Mouse (Mus musculus) heart, adult 2 months (tissue): ENCODE measurements around the gene Mgat4c. TPM values are rescaled to one million over a fixed set of nuclear protein-coding genes. Genes with fewer than 3 reads are reported as not detected.

Experiments
- DNase-seq, 2 experiments: peaks; one replicate each; pipeline ENCODE4 v3.0.0; 2021
- H3K27ac ChIP-seq: fragments of 200-600 bp; 2 replicates; pipeline ENCODE4 v1.8.1; 2022
- H3K27me3 ChIP-seq: fragments of 200-500 bp; 2 replicates; pipeline ENCODE4 v1.6.1; 2012; ENCODE audit warnings: mild to moderate bottlenecking, low read length, inconsistent platforms, mixed read lengths; ENCODE audit not compliant: control insufficient read depth, insufficient read depth
- H3K36me3 ChIP-seq: fragments of 200-500 bp; 2 replicates; pipeline ENCODE4 v1.6.1; 2012; ENCODE audit warnings: low read length, inconsistent platforms; ENCODE audit not compliant: control insufficient read depth, insufficient read depth
- H3K4me1 ChIP-seq: fragments of 200-500 bp; 2 replicates; pipeline ENCODE4 v1.6.1; 2011; ENCODE audit warnings: low read length; ENCODE audit not compliant: control insufficient read depth, insufficient read depth
- H3K4me3 ChIP-seq: fragments of 200-600 bp; 2 replicates; pipeline ENCODE4 v1.8.1; 2022
- H3K79me2 ChIP-seq: fragments of 200-500 bp; replicated peaks from 2 replicates; pipeline ENCODE4 v1.6.1; 2012; ENCODE audit warnings: mild to moderate bottlenecking, inconsistent platforms, low read length, moderate library complexity, mixed read lengths; ENCODE audit not compliant: control insufficient read depth, insufficient read depth
- H3K9ac ChIP-seq: fragments of 200-500 bp; 2 replicates; pipeline ENCODE4 v1.6.1; 2012; ENCODE audit warnings: low read depth, mild to moderate bottlenecking, control low read depth, inconsistent platforms, low read length, mixed read lengths
- CTCF ChIP-seq: fragments of 200-600 bp; IDR thresholded peaks from 2 replicates; pipeline ENCODE4 v1.8.1; 2022; ENCODE audit warnings: antibody characterized with exemption, mild to moderate bottlenecking, moderate library complexity
- EP300 ChIP-seq: fragments of 200-500 bp; IDR thresholded peaks from 2 replicates; pipeline ENCODE4 v1.6.1; 2011; ENCODE audit warnings: low read depth, low read length, control low read depth; ENCODE audit not compliant: insufficient read depth
- POLR2A ChIP-seq: fragments of 200-500 bp; IDR thresholded peaks from 2 replicates; pipeline ENCODE4 v1.6.1; 2011; ENCODE audit warnings: mild to moderate bottlenecking, low read depth, low read length, control low read depth; ENCODE audit not compliant: insufficient read depth
- WGBS: fragments of 180-500 bp; shearing (Covaris S2); methylation state at CpG from one replicate; pipeline ENCODE4 v1.1.7; 2018; 5-methylcytosine and 5-hydroxymethylcytosine counted together
- intact Hi-C: fragments of 180-260 bp; cut with DNase I; formaldehyde crosslinking; loops from one replicate; pipeline ENCODE4 v1.15.1; 2025
- polyA plus RNA-seq: library from polyadenylated mRNA; depleted of rRNA; stranded (reverse); fragments of >200 nt; gene quantifications from 2 replicates; pipeline ENCODE4 v1.2.3, GENCODE M21; 2012
- total RNA-seq, 2 experiments: library from RNA; stranded (reverse); gene quantifications; 2 replicates each; pipeline ENCODE4 v1.2.3; 2021

The Mgat4c gene
- total and polyA plus RNA-seq, 3 experiments = not detected

DNA sequence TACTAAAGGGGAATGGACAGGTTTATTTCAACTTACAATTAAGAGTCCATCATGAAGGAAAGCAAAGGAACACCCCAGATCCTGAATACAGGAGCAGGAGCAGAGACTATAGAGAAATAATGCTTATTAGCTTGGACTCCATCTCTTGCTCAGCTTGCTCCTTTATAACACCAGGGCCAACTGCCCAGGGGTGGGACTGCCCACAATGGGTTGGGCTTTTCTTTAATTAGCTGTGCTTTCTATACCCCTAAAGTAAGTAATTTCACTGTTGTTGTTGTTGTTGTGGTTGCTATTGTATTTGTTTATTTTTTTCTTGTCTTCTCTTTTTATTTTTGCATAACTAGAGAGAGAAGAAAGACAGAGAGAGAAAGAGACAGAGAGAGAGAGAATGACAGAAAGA lies 562.6 kb downstream of the Mgat4c start:
- Histone ChIP-seq H3K9ac (no peak overlapping the region), H3K36me3 (no peaks in the 10 kb centered on the region), H3K79me2 (no peaks in the 10 kb centered on the region), H3K4me3 (no peak overlapping the region), H3K4me1 (no peaks in the 10 kb centered on the region), H3K27ac (no peak overlapping the region), H3K27me3 (no peaks in the 10 kb centered on the region)
- TF ChIP-seq EP300 (no peak), CTCF (no peak), POLR2A (no peak)
- no peak for DNase-seq
- intact Hi-C loops = no loop called here

DNA sequence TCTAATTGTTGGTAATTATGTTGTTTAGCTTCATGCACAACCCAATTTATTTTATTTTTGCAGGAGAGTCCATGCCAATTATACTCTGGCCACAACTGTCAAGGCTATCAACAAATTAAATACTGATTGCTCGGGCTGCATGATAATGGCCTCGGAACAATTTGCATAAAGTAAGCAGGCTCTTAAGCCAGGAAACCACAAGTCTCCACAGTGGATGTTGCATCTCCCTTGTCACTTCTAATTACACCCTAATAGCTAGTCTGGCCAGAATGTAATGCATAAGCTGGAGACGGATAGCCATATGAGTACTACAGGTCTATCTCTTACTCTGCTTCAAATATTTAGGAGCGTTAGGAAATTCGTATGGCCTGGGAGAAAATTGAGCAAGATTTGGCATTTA lies 563.3 kb downstream of the Mgat4c start:
- Histone ChIP-seq H3K4me3 (no peak overlapping the region), H3K27ac (no peak overlapping the region), H3K9ac (no peak overlapping the region), H3K79me2 (no peaks in the 10 kb centered on the region), H3K4me1 (no peaks in the 10 kb centered on the region), H3K27me3 (no peaks in the 10 kb centered on the region), H3K36me3 (no peaks in the 10 kb centered on the region)
- no peak for DNase-seq
- intact Hi-C loops = no loop called here
- no peak for TF ChIP-seq EP300
- TF ChIP-seq CTCF = no peak
- no peak for TF ChIP-seq POLR2A
- WGBS = 70% methylated on average over 5 of the region's 5 CpGs

DNA sequence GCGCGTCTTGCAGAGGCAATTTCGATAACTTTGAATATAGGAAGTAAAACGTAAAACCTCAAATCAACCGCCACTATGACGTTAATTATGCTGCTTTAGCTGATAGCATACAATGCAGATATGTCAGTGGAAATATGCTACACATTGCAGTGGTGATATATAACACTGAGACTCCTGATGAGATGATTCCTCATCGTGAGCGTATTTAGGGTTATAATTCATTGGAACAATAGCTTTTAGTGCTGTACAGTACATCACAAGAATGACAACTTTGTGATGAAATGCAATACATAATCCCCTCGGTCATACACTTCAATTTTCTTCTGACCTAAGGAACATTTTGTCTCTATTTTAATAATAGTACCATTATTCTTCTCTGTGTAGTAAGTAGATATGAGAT lies 564.0 kb downstream of the Mgat4c start:
- TF ChIP-seq CTCF (no peak), EP300 (no peak), POLR2A (no peak)
- no peak overlapping the region for H3K27ac ChIP-seq
- H3K4me1 ChIP-seq = no peaks in the 10 kb centered on the region
- H3K27me3 ChIP-seq = no peaks in the 10 kb centered on the region
- H3K36me3 ChIP-seq = no peaks in the 10 kb centered on the region
- no peak overlapping the region for H3K9ac ChIP-seq
- no peaks in the 10 kb centered on the region for H3K79me2 ChIP-seq
- H3K4me3 ChIP-seq = no peak overlapping the region
- WGBS = 79% methylated on average over 9 of the region's 9 CpGs
- intact Hi-C loops = no loop called here
- DNase-seq = no peak

DNA sequence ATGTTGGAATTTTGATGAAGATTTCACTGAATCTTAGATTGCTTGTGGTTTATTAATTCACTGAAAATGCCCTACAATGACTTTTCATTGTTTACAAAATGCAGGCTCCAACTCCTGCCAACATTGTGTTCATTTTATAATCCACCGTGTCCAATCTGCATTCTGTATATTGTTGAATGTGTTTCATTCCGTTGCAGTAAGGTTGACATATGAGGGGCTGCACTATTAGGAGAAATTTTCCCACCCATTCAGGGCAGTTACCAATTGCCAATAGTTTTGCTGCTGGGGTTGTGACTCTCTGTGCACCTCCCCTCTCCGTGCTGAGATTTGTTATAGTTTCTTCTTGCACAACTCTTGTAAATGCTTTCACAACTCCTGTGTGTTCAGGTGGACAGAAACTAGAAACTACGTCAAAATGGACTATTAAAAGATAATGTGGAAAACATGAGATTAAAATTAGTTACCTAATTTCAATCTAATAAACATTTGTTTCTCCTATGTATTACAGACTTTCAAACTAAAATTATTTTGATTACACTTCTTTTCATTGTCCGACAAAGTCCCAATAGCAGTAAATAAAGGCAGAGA lies 627.7 kb downstream of the Mgat4c start:
- Histone ChIP-seq H3K27ac (no peak overlapping the region), H3K4me3 (no peak overlapping the region), H3K4me1 (no peaks in the 10 kb centered on the region), H3K36me3 (no peaks in the 10 kb centered on the region), H3K79me2 (no peaks in the 10 kb centered on the region), H3K27me3 (no peaks in the 10 kb centered on the region), H3K9ac (no peak overlapping the region)
- no peak for DNase-seq
- 78% methylated on average over 5 of the region's 5 CpGs for WGBS
- no peak for TF ChIP-seq EP300
- TF ChIP-seq CTCF = no peak
- no peak for TF ChIP-seq POLR2A
- intact Hi-C loops = no loop called here

DNA sequence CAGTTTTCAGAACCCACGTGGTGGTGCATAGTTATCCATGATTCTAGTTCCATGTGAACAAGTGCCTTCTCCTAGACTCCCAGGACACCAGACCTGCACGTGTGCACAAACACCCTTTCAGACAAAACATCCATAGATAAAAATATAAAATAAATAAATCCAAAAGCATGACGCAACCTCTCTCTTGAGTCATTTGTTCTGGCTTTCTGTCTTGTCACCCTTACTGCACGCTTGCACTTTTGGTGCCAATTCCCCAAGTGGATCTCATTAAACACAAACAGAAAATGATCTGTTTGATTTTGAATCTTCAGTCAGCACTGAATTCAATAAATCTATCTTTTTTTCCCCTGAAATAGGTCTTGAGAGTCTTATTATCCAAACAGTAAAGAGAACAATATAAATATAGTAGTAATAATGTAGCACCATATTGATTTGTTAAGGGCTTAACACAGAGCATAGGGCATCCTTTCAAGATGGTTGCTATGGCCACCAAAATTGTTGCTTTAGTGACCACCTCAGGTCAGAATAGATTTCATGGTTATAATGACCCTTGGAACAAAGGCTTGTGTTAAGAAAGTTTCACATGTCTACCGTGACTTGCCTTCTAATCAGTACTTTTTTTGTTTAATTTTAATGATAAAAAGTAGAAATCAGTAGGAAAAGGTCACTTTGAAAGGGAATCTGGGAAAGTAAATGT lies 684.5 kb downstream of the Mgat4c start:
- intact Hi-C loops = no loop called here
- Histone ChIP-seq H3K79me2 (no peaks in the 10 kb centered on the region), H3K27ac (no peak overlapping the region), H3K27me3 (no peaks in the 10 kb centered on the region), H3K36me3 (no peaks in the 10 kb centered on the region), H3K9ac (no peak overlapping the region), H3K4me3 (no peak overlapping the region), H3K4me1 (no peaks in the 10 kb centered on the region)
- TF ChIP-seq CTCF (no peak), POLR2A (no peak), EP300 (no peak)
- 67% methylated on average over 5 of the region's 5 CpGs for WGBS
- DNase-seq = no peak

DNA sequence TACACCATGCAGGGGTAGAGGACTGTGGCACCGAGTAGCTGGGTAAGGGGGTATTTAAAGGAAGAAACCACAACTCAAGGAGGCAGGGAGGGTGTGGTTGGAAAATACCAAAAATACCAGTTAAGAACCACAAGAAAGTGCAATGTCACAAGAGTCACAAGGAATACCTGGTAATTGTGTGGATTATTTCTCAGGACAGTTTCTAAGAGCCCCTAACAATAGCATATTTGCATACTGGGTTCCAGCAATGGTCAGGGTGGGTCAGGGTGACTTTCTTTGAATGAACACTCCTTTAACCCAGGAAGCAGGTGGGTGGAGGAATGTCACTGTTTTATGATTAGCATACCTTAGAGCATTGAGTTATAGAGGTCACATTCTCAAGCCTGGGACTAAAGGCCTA lies 689.3 kb downstream of the Mgat4c start:
- Histone ChIP-seq H3K9ac (no peak overlapping the region), H3K4me1 (no peaks in the 10 kb centered on the region), H3K4me3 (no peak overlapping the region), H3K36me3 (no peaks in the 10 kb centered on the region), H3K27me3 (no peaks in the 10 kb centered on the region), H3K79me2 (no peaks in the 10 kb centered on the region), H3K27ac (no peak overlapping the region)
- DNase-seq = no peak
- intact Hi-C loops = no loop called here
- TF ChIP-seq POLR2A (no peak), CTCF (no peak), EP300 (no peak)
- WGBS = 71% methylated on average over 1 of the region's 1 CpGs
